Mouse (Mus musculus) thymus, postnatal 36 days (tissue): ENCODE results near the gene Cnpy4.
"Not testable (repeated sequence)": the region's sequence is repeated elsewhere in the genome, so short reads cannot be mapped to it uniquely, and the experiment has no call there.

Source experiments
- DNase-seq, 2 experiments: peaks; one replicate each; pipeline ENCODE4 v3.0.0; 2022; ENCODE audit warnings: mixed read lengths in 2 of 2

The Cnpy4 gene

GRCm38 (mm10) chr5:138207253-138207652 lies 20.0 kb downstream of the Cnpy4 start:
- no peak for DNase-seq

- no peak for DNase-seq
Measured at GRCm38 (mm10) chr5:138207873-138208272, 20.6 kb downstream of the Cnpy4 start.

GRCm38 (mm10) chr5:138216632-138217031 lies 29.3 kb downstream of the Cnpy4 start:
- not testable (repeated sequence) for DNase-seq

- no peak for DNase-seq
Measured at GRCm38 (mm10) chr5:138219864-138220263, 32.6 kb downstream of the Cnpy4 start.

- DNase-seq, result peak; percentile 74 to 82
Measured at GRCm38 (mm10) chr5:138222111-138222510, 34.8 kb downstream of the Cnpy4 start.

- no peak for DNase-seq
Measured at GRCm38 (mm10) chr5:138223287-138223686, 36.0 kb downstream of the Cnpy4 start.

GRCm38 (mm10) chr5:138225700-138226099 lies 38.4 kb downstream of the Cnpy4 start, which contains the start of gene Nxpe5:
Gene Nxpe5 (plus strand): TSS chr5:138225898.
- no peak for DNase-seq

GRCm38 (mm10) chr5:138226491-138226890 lies 39.2 kb downstream of the Cnpy4 start:
- no peak for DNase-seq

- DNase-seq, result no peak
Measured at GRCm38 (mm10) chr5:138227367-138227766, 40.1 kb downstream of the Cnpy4 start.

- peak; percentile 53 to 56 for DNase-seq
Measured at GRCm38 (mm10) chr5:138228026-138228425, 40.7 kb downstream of the Cnpy4 start.

- DNase-seq, result no peak
Measured at GRCm38 (mm10) chr5:138229511-138229910, 42.2 kb downstream of the Cnpy4 start.

- no peak for DNase-seq
Measured at GRCm38 (mm10) chr5:138233778-138234177, 46.5 kb downstream of the Cnpy4 start.

- no peak for DNase-seq
Measured at GRCm38 (mm10) chr5:138234224-138234623, 46.9 kb downstream of the Cnpy4 start.

GRCm38 (mm10) chr5:138241511-138241910 lies 54.2 kb downstream of the Cnpy4 start:
- no peak for DNase-seq
